1 mouse cellular context compared by ENCODE assay signal in the genomic region with DNA sequence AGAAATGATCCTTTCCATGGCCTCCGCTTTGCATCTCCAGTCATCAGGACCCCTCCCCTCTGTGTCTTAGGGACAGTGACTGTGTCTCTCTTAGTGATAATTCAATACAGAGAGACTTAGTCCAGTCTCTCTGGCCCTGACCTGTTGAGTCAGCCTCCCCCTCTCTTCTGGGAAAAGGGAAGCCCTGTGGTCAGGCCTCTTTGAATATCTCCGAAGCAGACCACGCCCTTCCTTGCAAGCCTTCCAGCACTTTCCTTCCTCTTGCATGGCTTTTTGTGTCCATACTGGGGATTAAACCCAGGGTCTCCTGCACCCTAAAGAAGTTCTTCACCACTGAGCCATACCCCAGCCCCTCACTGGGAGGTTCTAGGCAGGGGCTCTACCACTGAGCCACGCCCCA.
TF ChIP-seq lines count a peak whose summit lies in the region.

No protein-coding gene starts in this region.

TF ChIP-seq in MEL, 35 proteins besides CTCF, POLR2A, EP300 and RAD21:
- 0 out of 2 replicates have a peak, but pooled peaks have one; percentile 51 for TF ChIP-seq MAZ (IDR thresholded peaks at IDR 0.05; ENCODE audit: low read depth, low read length)
- TF ChIP-seq MXI1 (IDR thresholded peaks at IDR 0.05; ENCODE audit: low read depth, low read length) = peak; percentile 35; the same call in 1 of the 2 replicates
- no peak for TF ChIP-seq E2F4 (IDR thresholded peaks at IDR 0.05; ENCODE audit: borderline replicate concordance, low read depth, low read length)
